Mouse (Mus musculus) neural tube, embryonic 15.5 days (tissue): ENCODE measurements around the gene Agmo. TPM values are rescaled to one million over a fixed set of nuclear protein-coding genes. Genes with fewer than 3 reads are reported as not detected.

Experiments
- ATAC-seq: fragments of 200-750 bp; cut with Nextera tagmentation; 2 replicates; pipeline ENCODE4 v1.8.0; 2017; ENCODE audit warnings: mild to moderate bottlenecking, moderate TSS enrichment, moderate library complexity; ENCODE audit not compliant: low FRiP score
- H3K27ac ChIP-seq: fragments of 300-500 bp; sonication (generic); replicated peaks from 2 replicates; pipeline ENCODE4 v1.5.1; 2015; ENCODE audit warnings: mild to moderate bottlenecking, inconsistent platforms
- H3K27me3 ChIP-seq: fragments of 300-500 bp; sonication (generic); replicated peaks from 2 replicates; pipeline ENCODE4 v1.6.1; 2015; ENCODE audit warnings: inconsistent platforms
- H3K36me3 ChIP-seq: fragments of 300-500 bp; sonication (generic); 2 replicates; pipeline ENCODE4 v1.6.1; 2015; ENCODE audit warnings: inconsistent platforms
- H3K4me1 ChIP-seq: fragments of 300-500 bp; sonication (generic); 2 replicates; pipeline ENCODE4 v1.6.1; 2015; ENCODE audit warnings: inconsistent platforms
- H3K4me2 ChIP-seq: fragments of 300-500 bp; sonication (generic); 2 replicates; pipeline ENCODE4 v1.6.1; 2015; ENCODE audit warnings: inconsistent platforms, mild to moderate bottlenecking, moderate library complexity
- H3K4me3 ChIP-seq: fragments of 300-500 bp; sonication (generic); replicated peaks from 2 replicates; pipeline ENCODE4 v1.5.1; 2015; ENCODE audit warnings: mild to moderate bottlenecking, inconsistent platforms
- H3K9ac ChIP-seq: fragments of 300-500 bp; sonication (generic); replicated peaks from 2 replicates; pipeline ENCODE4 v1.6.1; 2015; ENCODE audit warnings: mild to moderate bottlenecking, inconsistent platforms
- H3K9me3 ChIP-seq: fragments of 300-500 bp; sonication (generic); replicated peaks from 2 replicates; pipeline ENCODE4 v1.6.1; 2016; ENCODE audit warnings: inconsistent platforms
- WGBS: fragments of 180-500 bp; shearing (Covaris S2); methylation state at CpG from one replicate; pipeline ENCODE4 v1.1.7; 2015; ENCODE audit warnings: mixed read lengths; 5-methylcytosine and 5-hydroxymethylcytosine counted together
- polyA plus RNA-seq: library from polyadenylated mRNA; unstranded; fragments of >200 nt; fragmentation: Nextera tagmentation; extraction: Ambion mirVana; gene quantifications from 2 replicates; pipeline ENCODE4 v1.2.1, GENCODE M21; 2015

Gene Agmo
- polyA plus RNA-seq, 1 experiment from 2014 or later, result 1.7 TPM

DNA sequence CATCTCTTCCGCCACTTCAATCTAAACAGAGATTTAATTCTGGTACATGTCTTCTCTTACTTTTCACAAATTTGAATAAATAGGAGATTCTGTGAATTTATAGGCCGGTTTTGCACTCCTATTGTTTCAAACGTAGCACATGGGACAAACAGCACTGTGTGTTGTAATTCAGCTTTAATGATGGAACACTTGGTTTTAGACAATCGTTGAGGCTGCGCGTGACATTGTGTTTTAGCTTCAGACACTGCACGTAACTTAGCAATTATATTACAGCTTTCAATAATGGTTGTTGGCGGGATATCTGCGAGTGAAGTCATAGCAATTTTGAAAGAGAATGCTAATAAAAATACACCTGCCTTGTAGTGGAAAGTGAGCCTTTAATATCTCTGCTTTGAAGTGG is 203.8 kb downstream of the Agmo start:
- no peak overlapping the region for H3K4me2 ChIP-seq
- no peaks in the 10 kb centered on the region for H3K36me3 ChIP-seq
- H3K27me3 ChIP-seq, result no peaks in the 10 kb centered on the region
- no peaks in the 10 kb centered on the region for H3K9me3 ChIP-seq
- no peak overlapping the region for H3K4me3 ChIP-seq
- WGBS, result 52% methylated on average over 9 of the region's 9 CpGs
- ATAC-seq, result no peak
- no peak overlapping the region for H3K27ac ChIP-seq
- no peak overlapping the region for H3K9ac ChIP-seq
- no peaks in the 10 kb centered on the region for H3K4me1 ChIP-seq

DNA sequence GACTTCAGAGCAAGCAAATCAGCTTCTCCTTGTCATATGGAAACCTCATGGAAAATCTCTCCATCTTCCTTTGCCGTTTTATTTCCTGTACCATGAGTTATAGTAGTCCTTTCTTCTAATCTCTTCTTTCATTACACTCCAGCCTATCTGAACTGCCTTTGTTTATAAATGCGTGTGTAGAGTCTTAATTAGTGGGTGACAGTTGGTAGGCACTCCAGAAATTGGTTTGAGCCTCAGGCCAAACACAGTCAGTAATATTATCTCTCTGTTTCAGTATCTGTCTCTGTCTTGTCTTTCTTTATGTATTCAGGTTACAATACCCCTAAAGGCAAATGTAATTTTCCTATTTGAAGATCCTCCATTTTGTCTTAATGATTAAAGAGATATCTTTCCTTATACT is 208.2 kb downstream of the Agmo start:
- no peak for ATAC-seq
- H3K4me2 ChIP-seq, result no peak overlapping the region
- no peaks in the 10 kb centered on the region for H3K9me3 ChIP-seq
- WGBS, result 25% methylated on average over 2 of the region's 2 CpGs
- H3K36me3 ChIP-seq, result no peaks in the 10 kb centered on the region
- H3K4me1 ChIP-seq, result no peaks in the 10 kb centered on the region
- no peak overlapping the region for H3K27ac ChIP-seq
- H3K27me3 ChIP-seq, result no peaks in the 10 kb centered on the region
- no peak overlapping the region for H3K4me3 ChIP-seq
- no peak overlapping the region for H3K9ac ChIP-seq

GRCm38 (mm10) chr12:37450366-37451156 is 209.1 kb downstream of the Agmo start:
- no peaks in the 10 kb centered on the region for H3K9me3 ChIP-seq
- H3K9ac ChIP-seq, result no peak overlapping the region
- H3K4me2 ChIP-seq, result no peak overlapping the region
- H3K36me3 ChIP-seq, result no peaks in the 10 kb centered on the region
- no peaks in the 10 kb centered on the region for H3K4me1 ChIP-seq
- no peak overlapping the region for H3K4me3 ChIP-seq
- 13% methylated on average over 6 of the region's 6 CpGs for WGBS
- H3K27ac ChIP-seq, result no peak overlapping the region
- peak; percentile 68; the same call in 1 of the 2 replicates for ATAC-seq
- no peaks in the 10 kb centered on the region for H3K27me3 ChIP-seq

DNA sequence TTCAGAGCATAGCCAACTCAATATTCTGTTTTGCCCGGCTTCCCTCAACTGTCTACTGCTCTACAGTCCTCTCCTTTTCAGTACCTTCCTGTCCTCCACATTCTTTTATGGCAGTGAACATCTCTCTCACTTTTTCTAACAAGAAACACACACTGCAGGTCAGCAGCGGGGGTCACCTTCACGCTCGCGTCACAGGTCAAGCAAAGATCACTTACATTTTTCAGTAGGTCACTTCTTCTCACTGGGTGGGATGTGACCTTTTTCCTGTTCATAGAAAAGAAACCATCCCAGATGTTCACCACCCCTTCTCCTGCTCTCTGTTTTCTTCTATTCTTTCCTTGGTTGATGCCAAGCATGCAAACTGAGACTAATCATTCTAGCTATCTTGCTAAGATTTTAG is 230.2 kb downstream of the Agmo start:
- Histone ChIP-seq H3K36me3 (no peaks in the 10 kb centered on the region), H3K9ac (no peak overlapping the region), H3K4me2 (no peak overlapping the region), H3K9me3 (no peaks in the 10 kb centered on the region), H3K27ac (no peak overlapping the region), H3K27me3 (no peaks in the 10 kb centered on the region), H3K4me3 (no peak overlapping the region), H3K4me1 (no peaks in the 10 kb centered on the region)
- WGBS, result 84% methylated on average over 5 of the region's 5 CpGs
- no peak for ATAC-seq

DNA sequence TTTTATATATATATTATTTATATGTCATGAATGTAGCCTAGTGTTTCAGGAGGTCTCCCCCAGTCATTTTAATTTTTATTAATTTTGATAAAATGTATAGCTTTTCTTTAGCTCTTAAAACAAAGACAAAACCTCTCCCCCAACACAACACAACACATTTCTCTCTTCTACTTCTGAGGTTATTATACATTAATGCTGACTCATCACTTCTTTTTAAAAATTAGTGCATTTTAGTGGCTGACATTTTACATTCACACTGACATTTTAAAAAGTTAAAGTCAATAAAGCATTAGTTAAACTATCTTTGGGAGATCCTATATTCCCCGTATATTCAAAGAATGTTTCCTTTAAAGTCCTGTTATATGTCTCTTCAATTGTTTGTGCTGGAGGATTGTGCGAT is 235.4 kb downstream of the Agmo start:
- Histone ChIP-seq H3K9me3 (no peaks in the 10 kb centered on the region), H3K9ac (no peak overlapping the region), H3K27me3 (no peaks in the 10 kb centered on the region), H3K4me2 (no peak overlapping the region), H3K4me1 (no peaks in the 10 kb centered on the region), H3K36me3 (no peaks in the 10 kb centered on the region), H3K27ac (no peak overlapping the region), H3K4me3 (no peak overlapping the region)
- 93% methylated on average over 2 of the region's 2 CpGs for WGBS
- no peak for ATAC-seq

DNA sequence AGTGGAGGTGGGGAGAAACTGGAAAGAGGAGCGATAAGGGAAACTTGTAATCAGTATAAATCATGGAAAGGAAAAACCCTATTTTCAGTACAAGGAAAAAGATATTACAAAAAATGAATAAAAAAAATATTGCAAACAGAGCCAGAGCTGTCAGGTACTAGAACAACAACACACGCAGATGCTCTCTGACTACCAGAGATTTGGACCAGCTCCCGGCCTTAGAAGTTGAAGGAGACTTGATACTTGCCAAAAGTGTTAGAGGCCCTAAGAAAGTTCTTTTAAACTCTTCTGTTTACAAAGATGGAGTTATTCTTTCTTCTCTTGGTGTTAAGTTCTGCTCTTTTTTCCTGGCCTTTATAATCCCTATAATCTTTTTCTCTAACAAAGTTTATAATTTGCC is 246.6 kb downstream of the Agmo start:
- Histone ChIP-seq H3K9ac (no peak overlapping the region), H3K27ac (no peak overlapping the region), H3K27me3 (no peaks in the 10 kb centered on the region), H3K36me3 (no peaks in the 10 kb centered on the region), H3K4me3 (no peak overlapping the region), H3K9me3 (no peaks in the 10 kb centered on the region), H3K4me1 (no peaks in the 10 kb centered on the region), H3K4me2 (no peak overlapping the region)
- ATAC-seq, result no peak
- WGBS, result 92% methylated on average over 3 of the region's 3 CpGs

DNA sequence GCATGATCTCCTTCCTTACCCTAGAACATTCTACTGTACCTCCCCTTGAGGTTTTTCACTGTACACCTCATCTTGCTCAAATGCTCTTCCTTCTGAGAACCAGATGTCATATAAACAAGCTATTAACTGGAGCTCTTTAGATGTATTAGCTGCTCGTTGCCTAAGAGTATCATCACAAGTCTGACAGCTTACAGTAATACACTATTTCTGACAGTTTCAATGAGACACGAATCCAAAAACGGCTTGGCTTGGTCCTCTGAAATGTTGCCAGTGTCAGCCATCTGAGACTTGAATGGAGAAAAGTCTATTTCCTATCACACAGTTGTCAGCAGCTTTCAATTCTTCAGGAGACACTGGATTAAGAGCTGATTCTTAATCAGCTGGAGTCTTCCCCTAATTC is 257.4 kb downstream of the Agmo start:
- Histone ChIP-seq H3K4me2 (no peak overlapping the region), H3K4me1 (no peaks in the 10 kb centered on the region), H3K27me3 (no peaks in the 10 kb centered on the region), H3K9ac (no peak overlapping the region), H3K9me3 (no peaks in the 10 kb centered on the region), H3K27ac (no peak overlapping the region), H3K36me3 (no peaks in the 10 kb centered on the region), H3K4me3 (no peak overlapping the region)
- ATAC-seq, result no peak
- WGBS, result 83% methylated on average over 3 of the region's 3 CpGs

- Histone ChIP-seq H3K27ac (no peak overlapping the region), H3K27me3 (no peaks in the 10 kb centered on the region), H3K4me1 (no peaks in the 10 kb centered on the region), H3K4me3 (no peak overlapping the region), H3K9ac (no peak overlapping the region), H3K9me3 (no peaks in the 10 kb centered on the region), H3K4me2 (no peak overlapping the region), H3K36me3 (no peaks in the 10 kb centered on the region)
- WGBS, result 58% methylated on average over 1 of the region's 1 CpGs
- ATAC-seq, result no peak
Observed at GRCm38 (mm10) chr12:37507406-37507805, 266.0 kb downstream of the Agmo start.

DNA sequence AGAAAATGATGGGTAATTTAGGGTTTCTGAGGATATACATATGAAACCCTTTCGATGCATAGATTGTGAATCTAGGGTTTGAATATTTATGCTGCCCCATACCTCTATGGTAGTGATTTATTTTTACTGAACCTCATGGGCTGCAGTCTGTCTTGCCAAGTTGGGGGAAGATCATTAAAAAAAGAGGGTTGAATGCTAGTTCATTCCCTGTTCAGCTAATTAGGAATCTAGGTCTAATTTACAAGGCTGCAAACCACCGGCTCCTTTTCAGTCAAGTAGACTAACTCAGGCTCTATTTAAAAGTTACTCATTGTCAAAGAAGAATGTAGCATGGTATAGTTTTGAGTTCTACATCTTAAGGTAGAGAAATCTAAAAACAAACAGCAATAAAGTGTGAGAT is 266.4 kb downstream of the Agmo start:
- Histone ChIP-seq H3K36me3 (no peaks in the 10 kb centered on the region), H3K4me2 (no peak overlapping the region), H3K4me1 (no peaks in the 10 kb centered on the region), H3K27ac (no peak overlapping the region), H3K4me3 (no peak overlapping the region), H3K9me3 (no peaks in the 10 kb centered on the region), H3K27me3 (no peaks in the 10 kb centered on the region), H3K9ac (no peak overlapping the region)
- 45% methylated on average over 2 of the region's 2 CpGs for WGBS
- no peak for ATAC-seq

- peaks cover 5% of the 10 kb centered on the region; the same call in 1 of the 2 replicates for H3K9me3 ChIP-seq
- H3K27ac ChIP-seq, result no peak overlapping the region
- 83% methylated on average over 1 of the region's 1 CpGs for whole genome bisulfite sequencing
- H3K4me2 ChIP-seq, result no peak overlapping the region
- H3K36me3 ChIP-seq, result no peaks in the 10 kb centered on the region
- H3K4me3 ChIP-seq, result no peak overlapping the region
- no peaks in the 10 kb centered on the region for H3K4me1 ChIP-seq
- ATAC-seq, result no peak
- H3K9ac ChIP-seq, result no peak overlapping the region
- no peaks in the 10 kb centered on the region for H3K27me3 ChIP-seq
Observed at GRCm38 (mm10) chr12:37521772-37522171, 280.3 kb downstream of the Agmo start.

GRCm38 (mm10) chr12:37524662-37525061 is 283.2 kb downstream of the Agmo start:
- Histone ChIP-seq H3K4me1 (no peaks in the 10 kb centered on the region), H3K27ac (no peak overlapping the region), H3K36me3 (no peaks in the 10 kb centered on the region), H3K9me3 (peaks cover 5% of the 10 kb centered on the region; the same call in 1 of the 2 replicates), H3K4me2 (no peak overlapping the region), H3K4me3 (no peak overlapping the region), H3K27me3 (no peaks in the 10 kb centered on the region), H3K9ac (no peak overlapping the region)
- 84% methylated on average over 3 of the region's 3 CpGs for WGBS
- no peak for ATAC-seq

- no peaks in the 10 kb centered on the region for H3K36me3 ChIP-seq
- 54% methylated on average over 1 of the region's 1 CpGs for WGBS
- ATAC-seq, result no peak
Observed at GRCm38 (mm10) chr12:37540994-37541393, 299.6 kb downstream of the Agmo start.

More at GRCm38 (mm10) chr12:37540994-37541393, 299.6 kb downstream of the Agmo start:
- no peak overlapping the region for H3K9ac ChIP-seq
- no peak overlapping the region for H3K4me3 ChIP-seq
- H3K4me2 ChIP-seq, result no peak overlapping the region
- no peaks in the 10 kb centered on the region for H3K4me1 ChIP-seq
- no peaks in the 10 kb centered on the region for H3K27me3 ChIP-seq
- H3K27ac ChIP-seq, result no peak overlapping the region
- H3K9me3 ChIP-seq, result no peaks in the 10 kb centered on the region
